In the genomic region with DNA sequence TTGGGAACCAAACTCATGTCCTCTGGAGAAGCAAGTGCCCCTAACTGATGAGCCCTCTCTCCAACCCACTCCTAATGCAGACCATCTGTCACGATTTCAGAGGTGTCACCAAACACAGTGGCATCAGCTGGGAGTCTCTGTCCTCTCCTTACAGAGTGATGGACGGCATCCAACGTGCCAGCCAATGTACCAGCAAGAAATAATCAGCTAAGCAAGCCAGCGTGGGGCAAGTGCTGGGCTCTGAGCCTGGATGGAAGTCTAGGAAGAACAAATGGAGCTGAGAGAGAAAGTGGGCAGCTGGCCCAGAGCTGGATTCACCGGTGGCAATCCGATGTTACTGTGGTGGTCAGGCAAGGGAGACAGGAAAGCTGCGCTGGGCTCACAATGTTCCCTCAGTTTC, we compare ENCODE assay signal across 9 mouse cellular contexts.
DNase-seq lines count a peak whose midpoint lies in the region; ATAC-seq lines count a peak whose summit lies in the region.
"Had no signal": no experiment of that assay in that cellular context is flagged by ENCODE, and none has a peak within 500 bp of the region (broad histone marks: within the 10 kb centered on the region; RNA-seq: fewer than 3 reads in every experiment).

No protein-coding gene starts in this region.

- peak; percentile 96 for DNase-seq in heart, adult 11 months
- DNase-seq in cerebellum, postnatal 10 days: peak; percentile 97 to 99
- DNase-seq in left cerebral cortex, postnatal 36 days (ENCODE audit: low spot score in 2 of 2): peak; percentile 61 to 72
- no peak for DNase-seq in MN1 (ENCODE audit: low spot score)
- DNase-seq in liver: no peak
- no peak for DNase-seq in retina, postnatal 1 day

- no peaks in the 10 kb centered on the region for H3K27me3 ChIP-seq in heart, embryonic 12.5 days (replicated peaks)
- no peaks in the 10 kb centered on the region for H3K27me3 ChIP-seq in hindbrain, embryonic 16.5 days (replicated peaks; ENCODE audit: control insufficient read depth, insufficient read depth, low read length)
- H3K27me3 ChIP-seq: lung, embryonic 15.5 days had no signal

- H3K27ac ChIP-seq in heart, embryonic 12.5 days (ENCODE audit: poor library complexity, severe bottlenecking): no peak overlapping the region
- no peak overlapping the region for H3K27ac ChIP-seq in hindbrain, embryonic 16.5 days (ENCODE audit: low read depth, low read length)
- H3K27ac ChIP-seq: lung, embryonic 15.5 days had no signal

- H3K36me3 ChIP-seq in heart, embryonic 12.5 days: no peaks in the 10 kb centered on the region
- no peaks in the 10 kb centered on the region for H3K36me3 ChIP-seq in hindbrain, embryonic 16.5 days (ENCODE audit: control insufficient read depth, insufficient read depth, low read length)
- H3K36me3 ChIP-seq: lung, embryonic 15.5 days had no signal

- no peak overlapping the region for H3K4me3 ChIP-seq in heart, embryonic 12.5 days
- H3K4me3 ChIP-seq in hindbrain, embryonic 16.5 days (ENCODE audit: low read length): no peak overlapping the region
- H3K4me3 ChIP-seq: lung, embryonic 15.5 days had no signal

- H3K9ac ChIP-seq in heart, embryonic 12.5 days: no peak overlapping the region
- H3K9ac ChIP-seq in hindbrain, embryonic 16.5 days (ENCODE audit: low read depth, low read length): no peak overlapping the region
- H3K9ac ChIP-seq: lung, embryonic 15.5 days had no signal

- no peak overlapping the region for H3K4me2 ChIP-seq in heart, embryonic 12.5 days
- no peak overlapping the region for H3K4me2 ChIP-seq in hindbrain, embryonic 16.5 days (ENCODE audit: low read length)
- H3K4me2 ChIP-seq: lung, embryonic 15.5 days had no signal

- ATAC-seq in heart, embryonic 12.5 days (ENCODE audit: insufficient number of reproducible peaks, low FRiP score): no peak
- ATAC-seq in hindbrain, embryonic 16.5 days: peak; percentile 91

- peaks cover 3% of the 10 kb centered on the region for H3K9me3 ChIP-seq in heart, embryonic 12.5 days (replicated peaks)
- H3K9me3 ChIP-seq in hindbrain, embryonic 16.5 days (ENCODE audit: control insufficient read depth, low read length): no peaks in the 10 kb centered on the region

- intact Hi-C loops in left cerebral cortex, postnatal 36 days (cut with DNase I): loop anchor here (5.0 to 10.0 kb wide), 3 partner anchors 142 to 420 kb away; partner anchors contain the start of gene Galnt17

- WGBS in heart, embryonic 12.5 days: 67% methylated on average over 7 of the region's 7 CpGs
- 47% methylated on average over 7 of the region's 7 CpGs for WGBS in hindbrain, embryonic 16.5 days

- H3K4me1 ChIP-seq in heart, embryonic 12.5 days (replicated peaks): no peaks in the 10 kb centered on the region
- H3K4me1 ChIP-seq in hindbrain, embryonic 16.5 days (ENCODE audit: control insufficient read depth, insufficient read depth, low read depth, low read length): no peaks in the 10 kb centered on the region; the same call in 1 of the 2 replicates
- H3K4me1 ChIP-seq: lung, embryonic 15.5 days had no signal

Comparison
In these comparisons a context has a peak if more than half of its experiments do, and no peak if none do; other contexts are left out.
1. DNase-seq: peak in heart, adult 11 months (single experiment), cerebellum, postnatal 10 days (2 of 2) and left cerebral cortex, postnatal 36 days (2 of 2); none in MN1 (single experiment), liver (single experiment) and retina, postnatal 1 day (single experiment).